Mouse (Mus musculus) CH12.LX (cell line): ENCODE measurements around the gene Gm20388.

ENCODE experiments used
- MAFK ChIP-seq: IDR thresholded peaks from 2 replicates; pipeline ENCODE4 v1.6.1; 2011; ENCODE audit warnings: low read length, improper control_type of control experiment; ENCODE audit not compliant: insufficient replicate concordance
- POLR2A ChIP-seq: IDR thresholded peaks from 2 replicates; pipeline ENCODE4 v1.6.1; 2011; ENCODE audit warnings: low read depth, mild to moderate bottlenecking, improper control_type of control experiment, low read length
- ZC3H11A ChIP-seq: IDR thresholded peaks from 2 replicates; pipeline ENCODE4 v1.6.1; 2012; ENCODE audit warnings: low read depth, mild to moderate bottlenecking, inconsistent platforms, low read length, improper control_type of control experiment

- TF ChIP-seq POLR2A (no peak), MAFK (no peak), ZC3H11A (no peak)
Measured at GRCm38 (mm10) chr8:123242107-123242923, 3331.7 kb downstream of the Gm20388 start.
